Mouse (Mus musculus): Measurements from ENCODE around the gene Clybl. TPM values are rescaled to one million over a fixed set of nuclear protein-coding genes. Genes with fewer than 3 reads are reported as not detected.
A peak's percentile ranks its signal among the peaks of the same experiment; 100 is the strongest.

Clybl gene
- polyA plus RNA-seq, 1 experiment: 30.9 TPM

GRCm38 (mm10) chr14:122143585-122144269 lies 37.8 kb upstream of the Clybl start:
- Histone ChIP-seq H3K36me3 (ENCODE audit: control insufficient read depth, insufficient read depth) (peaks cover 47% of the 10 kb centered on the region), H3K4me3 (no peak overlapping the region), H3K79me2 (ENCODE audit: control insufficient read depth, insufficient read depth) (peaks cover 2% of the 10 kb centered on the region), H3K4me2 (ENCODE audit: low read depth) (no peak overlapping the region), H3ac (ENCODE audit: control insufficient read depth, insufficient read length) (no peak overlapping the region), H3K27me3 (ENCODE audit: control insufficient read depth, insufficient read depth, insufficient read length) (no peaks in the 10 kb centered on the region)
- no peak for TF ChIP-seq POLR2A (IDR thresholded peaks at IDR 0.05; ENCODE audit: insufficient read length, low read depth)
- no peak for TF ChIP-seq TCF3 (IDR thresholded peaks at IDR 0.05; ENCODE audit: insufficient read length, low read depth)
- no peak for TF ChIP-seq POLR2AphosphoS2 (IDR thresholded peaks at IDR 0.05; ENCODE audit: insufficient read length, low read depth)
- TF ChIP-seq REST (IDR thresholded peaks at IDR 0.05; ENCODE audit: insufficient read depth, insufficient read length): no peak
- no peak for TF ChIP-seq MYOD1 (IDR thresholded peaks at IDR 0.05; ENCODE audit: control insufficient read depth in 1 of 3, insufficient read length in 2 of 3, low read depth in 2 of 3)
- TF ChIP-seq TCF12 (IDR thresholded peaks at IDR 0.05; ENCODE audit: insufficient read depth, poor library complexity, severe bottlenecking): no peak
- TF ChIP-seq MYOG (IDR thresholded peaks at IDR 0.05; ENCODE audit: control insufficient read depth in 1 of 3, insufficient read depth in 1 of 3, insufficient read length in 2 of 3, low read depth in 2 of 3): no peak
- TF ChIP-seq MAX (IDR thresholded peaks at IDR 0.05; ENCODE audit: low read depth): no peak
- no peak for TF ChIP-seq USF1 (IDR thresholded peaks at IDR 0.05; ENCODE audit: low read depth)
- no peak for TF ChIP-seq E2F4 (IDR thresholded peaks at IDR 0.05; ENCODE audit: insufficient read depth)

GRCm38 (mm10) chr14:122145374-122145773 lies 36.1 kb upstream of the Clybl start:
- Histone ChIP-seq H3K4me3 (no peak overlapping the region), H3ac (ENCODE audit: control insufficient read depth, insufficient read length) (no peak overlapping the region), H3K27me3 (ENCODE audit: control insufficient read depth, insufficient read depth, insufficient read length) (no peaks in the 10 kb centered on the region), H3K4me2 (ENCODE audit: low read depth) (no peak overlapping the region), H3K36me3 (ENCODE audit: control insufficient read depth, insufficient read depth) (peaks cover 40% of the 10 kb centered on the region), H3K79me2 (ENCODE audit: control insufficient read depth, insufficient read depth) (no peaks in the 10 kb centered on the region)
- TF ChIP-seq MYOG (IDR thresholded peaks at IDR 0.05; ENCODE audit: control insufficient read depth in 1 of 3, insufficient read depth in 1 of 3, insufficient read length in 2 of 3, low read depth in 2 of 3): no peak
- TF ChIP-seq REST (IDR thresholded peaks at IDR 0.05; ENCODE audit: insufficient read depth, insufficient read length): no peak
- no peak for TF ChIP-seq TCF12 (IDR thresholded peaks at IDR 0.05; ENCODE audit: insufficient read depth, poor library complexity, severe bottlenecking)
- TF ChIP-seq MAX (IDR thresholded peaks at IDR 0.05; ENCODE audit: low read depth): no peak
- no peak for TF ChIP-seq E2F4 (IDR thresholded peaks at IDR 0.05; ENCODE audit: insufficient read depth)
- no peak for TF ChIP-seq MYOD1 (IDR thresholded peaks at IDR 0.05; ENCODE audit: control insufficient read depth in 1 of 3, insufficient read length in 2 of 3, low read depth in 2 of 3)
- no peak for TF ChIP-seq CEBPB (IDR thresholded peaks at IDR 0.05; ENCODE audit: insufficient read depth, poor library complexity, severe bottlenecking)
- TF ChIP-seq POLR2AphosphoS2 (IDR thresholded peaks at IDR 0.05; ENCODE audit: insufficient read length, low read depth): no peak
- TF ChIP-seq SRF (IDR thresholded peaks at IDR 0.05; ENCODE audit: control insufficient read depth, insufficient read length, low read depth): no peak
- no peak for TF ChIP-seq USF1 (IDR thresholded peaks at IDR 0.05; ENCODE audit: low read depth)
- no peak for TF ChIP-seq TCF3 (IDR thresholded peaks at IDR 0.05; ENCODE audit: insufficient read length, low read depth)
- TF ChIP-seq POLR2A (IDR thresholded peaks at IDR 0.05; ENCODE audit: insufficient read length, low read depth): no peak

GRCm38 (mm10) chr14:122150616-122151015 lies 30.9 kb upstream of the Clybl start:
- H3K79me2 ChIP-seq (ENCODE audit: control insufficient read depth, insufficient read depth): no peaks in the 10 kb centered on the region
- no peaks in the 10 kb centered on the region for H3K27me3 ChIP-seq (ENCODE audit: control insufficient read depth, insufficient read depth, insufficient read length)
- H3ac ChIP-seq (ENCODE audit: control insufficient read depth, insufficient read length): no peak overlapping the region
- peaks cover 70% of the 10 kb centered on the region for H3K36me3 ChIP-seq (ENCODE audit: control insufficient read depth, insufficient read depth)
- no peak overlapping the region for H3K4me2 ChIP-seq (ENCODE audit: low read depth)
- no peak overlapping the region for H3K4me3 ChIP-seq
- TF ChIP-seq CEBPB (IDR thresholded peaks at IDR 0.05; ENCODE audit: insufficient read depth, poor library complexity, severe bottlenecking): no peak

GRCm38 (mm10) chr14:122157738-122158137 lies 23.8 kb upstream of the Clybl start:
- Histone ChIP-seq H3K4me3 (no peak overlapping the region), H3K27me3 (ENCODE audit: control insufficient read depth, insufficient read depth, insufficient read length) (no peaks in the 10 kb centered on the region), H3ac (ENCODE audit: control insufficient read depth, insufficient read length) (no peak overlapping the region), H3K4me2 (ENCODE audit: low read depth) (no peak overlapping the region), H3K36me3 (ENCODE audit: control insufficient read depth, insufficient read depth) (peaks cover 72% of the 10 kb centered on the region), H3K79me2 (ENCODE audit: control insufficient read depth, insufficient read depth) (no peaks in the 10 kb centered on the region)
- TF ChIP-seq USF1 (IDR thresholded peaks at IDR 0.05; ENCODE audit: low read depth) (no peak), MYOD1 (IDR thresholded peaks at IDR 0.05; ENCODE audit: control insufficient read depth in 1 of 3, insufficient read length in 2 of 3, low read depth in 2 of 3) (no peak), MYOG (IDR thresholded peaks at IDR 0.05; ENCODE audit: control insufficient read depth in 1 of 3, insufficient read depth in 1 of 3, insufficient read length in 2 of 3, low read depth in 2 of 3) (no peak), E2F4 (IDR thresholded peaks at IDR 0.05; ENCODE audit: insufficient read depth) (no peak), POLR2AphosphoS2 (IDR thresholded peaks at IDR 0.05; ENCODE audit: insufficient read length, low read depth) (no peak), TCF12 (IDR thresholded peaks at IDR 0.05; ENCODE audit: insufficient read depth, poor library complexity, severe bottlenecking) (no peak), MAX (IDR thresholded peaks at IDR 0.05; ENCODE audit: low read depth) (no peak), TCF3 (IDR thresholded peaks at IDR 0.05; ENCODE audit: insufficient read length, low read depth) (no peak), CEBPB (IDR thresholded peaks at IDR 0.05; ENCODE audit: insufficient read depth, poor library complexity, severe bottlenecking) (no peak), POLR2A (IDR thresholded peaks at IDR 0.05; ENCODE audit: insufficient read length, low read depth) (no peak), REST (IDR thresholded peaks at IDR 0.05; ENCODE audit: insufficient read depth, insufficient read length) (no peak), SRF (IDR thresholded peaks at IDR 0.05; ENCODE audit: control insufficient read depth, insufficient read length, low read depth) (no peak)

- H3K27me3 ChIP-seq (ENCODE audit: control insufficient read depth, insufficient read depth, insufficient read length): no peaks in the 10 kb centered on the region
- no peak overlapping the region for H3ac ChIP-seq (ENCODE audit: control insufficient read depth, insufficient read length)
- H3K4me3 ChIP-seq: no peak overlapping the region
- TF ChIP-seq POLR2AphosphoS2 (IDR thresholded peaks at IDR 0.05; ENCODE audit: insufficient read length, low read depth) (peak; percentile 27), POLR2A (IDR thresholded peaks at IDR 0.05; ENCODE audit: insufficient read length, low read depth) (no peak)
- peaks cover 52% of the 10 kb centered on the region for H3K36me3 ChIP-seq (ENCODE audit: control insufficient read depth, insufficient read depth)
- H3K79me2 ChIP-seq (ENCODE audit: control insufficient read depth, insufficient read depth): no peaks in the 10 kb centered on the region
- H3K4me2 ChIP-seq (ENCODE audit: low read depth): no peak overlapping the region
Observed at GRCm38 (mm10) chr14:122160916-122161315, 20.6 kb upstream of the Clybl start.
